Mouse (Mus musculus) gastrocnemius, postnatal 36 days (tissue): ENCODE data around the gene Ptov1. TPM values are rescaled to one million over a fixed set of nuclear protein-coding genes. Genes with fewer than 3 reads are reported as not detected.

ENCODE experiments used
- DNase-seq, 2 experiments: peaks; one replicate each; pipeline ENCODE4 v3.0.0; 2022
- intact Hi-C: fragments of 180-260 bp; cut with DNase I; formaldehyde crosslinking; loops from one replicate; pipeline ENCODE4 v1.15.1; 2025
- total RNA-seq, 2 experiments: library from RNA; stranded (reverse); gene quantifications; 2 replicates each; pipeline ENCODE4 v1.2.3; 2021

The Ptov1 gene
- total RNA-seq, 2 experiments from 2014 or later, result 129 to 153 TPM

DNA sequence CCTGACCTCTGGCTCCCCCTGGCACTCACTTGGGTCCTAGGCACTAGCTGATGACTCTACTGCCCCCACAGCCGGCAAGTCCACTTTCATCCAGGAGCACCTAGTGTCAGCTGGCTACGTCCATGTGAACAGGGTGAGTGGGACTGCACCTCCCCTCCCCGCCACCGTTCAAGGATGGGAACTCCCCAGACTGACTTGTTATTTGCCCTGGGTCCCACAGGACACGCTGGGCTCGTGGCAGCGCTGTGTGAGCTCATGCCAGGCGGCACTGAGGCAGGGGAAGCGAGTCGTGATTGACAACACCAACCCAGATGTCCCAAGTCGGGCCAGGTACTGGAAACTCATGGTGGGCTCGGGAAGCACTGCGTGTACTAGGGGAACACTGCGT, 8.2 kb downstream of the Ptov1 start:
- no peak for DNase-seq
- intact Hi-C loops, result no loop called here

DNA sequence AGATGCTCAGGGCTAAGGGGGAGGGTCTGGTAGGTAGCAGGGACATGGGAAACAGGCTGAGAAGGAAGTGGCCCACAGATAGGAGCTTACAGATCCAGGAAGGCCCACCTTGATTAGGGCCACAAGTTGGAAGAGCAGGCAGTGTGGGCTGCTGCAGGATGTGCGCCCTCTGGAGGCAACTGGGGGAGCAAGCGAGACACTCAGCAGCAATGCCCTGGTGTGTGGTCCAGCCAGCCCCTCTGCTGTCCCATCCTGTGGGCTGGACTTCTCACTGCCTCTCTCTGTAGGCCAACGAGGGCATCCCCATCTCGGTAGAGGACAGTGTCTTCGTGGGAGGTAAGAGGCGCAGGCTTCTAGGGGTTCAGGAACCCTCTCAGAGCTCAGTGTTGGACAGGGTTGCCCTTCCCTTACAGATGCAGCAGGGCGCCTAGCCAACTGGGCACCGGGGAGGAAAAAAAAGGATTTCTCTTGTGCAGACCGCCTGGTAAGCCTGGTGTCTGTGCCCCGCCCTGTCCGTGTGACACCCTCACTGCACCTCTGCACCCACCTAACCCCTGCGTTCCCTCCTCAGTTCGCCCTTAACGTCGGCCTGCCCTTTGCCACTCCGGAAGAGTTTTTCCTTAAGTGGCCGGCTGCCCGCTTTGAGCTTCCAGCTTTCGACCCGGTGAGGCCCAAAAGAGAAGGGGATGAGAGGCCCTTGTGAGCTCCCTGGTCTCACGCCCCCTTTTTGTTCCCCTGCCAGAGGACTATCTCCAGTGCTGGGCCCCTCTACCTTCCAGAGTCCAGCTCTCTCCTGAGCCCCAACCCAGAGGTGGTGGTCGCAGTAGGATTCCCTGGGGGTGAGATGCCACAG, 8.8 kb downstream of the Ptov1 start:
- peak; percentile 65 to 67 for DNase-seq
- intact Hi-C loops, result no loop called here

DNA sequence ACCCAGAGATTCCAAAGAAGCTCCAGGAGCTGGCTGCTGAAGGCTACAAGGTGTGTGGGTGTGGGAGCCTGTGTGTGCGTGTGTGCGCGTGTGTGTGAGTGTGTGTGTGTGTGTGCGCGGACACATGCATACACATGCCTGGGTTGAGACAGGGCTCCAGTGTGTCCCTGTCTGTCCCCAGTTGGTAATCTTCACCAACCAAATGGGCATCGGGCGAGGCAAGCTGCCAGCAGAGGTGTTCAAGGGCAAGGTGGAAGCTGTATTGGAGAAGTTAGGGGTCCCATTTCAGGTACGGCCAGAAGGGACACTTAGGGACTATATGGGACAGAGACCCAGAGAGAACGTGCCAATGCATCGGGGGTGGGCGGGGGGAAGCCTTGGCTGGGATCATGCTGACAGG, 9.7 kb downstream of the Ptov1 start:
- intact Hi-C loops, result no loop called here
- no peak for DNase-seq

DNA sequence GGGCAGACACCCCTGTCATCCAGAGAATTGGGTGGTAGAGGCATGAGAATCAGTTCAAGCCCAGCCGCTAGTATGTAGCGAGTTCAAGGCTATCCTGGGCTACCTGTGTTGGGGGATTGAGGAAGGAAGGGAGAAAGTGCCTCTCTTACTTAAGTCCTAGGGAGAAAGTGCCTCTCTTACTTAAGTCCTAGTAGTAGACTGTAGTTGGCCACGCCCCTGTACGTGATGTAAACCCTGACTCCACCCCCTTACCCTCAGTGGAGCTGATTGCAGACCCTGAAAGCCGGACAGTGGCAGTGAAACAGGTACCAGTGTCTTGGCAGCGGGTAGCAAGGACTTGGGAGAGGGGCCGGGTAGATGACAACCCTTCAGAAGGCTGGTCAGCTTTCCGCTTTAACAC, 11.7 kb downstream of the Ptov1 start:
- intact Hi-C loops, result no loop called here

DNA sequence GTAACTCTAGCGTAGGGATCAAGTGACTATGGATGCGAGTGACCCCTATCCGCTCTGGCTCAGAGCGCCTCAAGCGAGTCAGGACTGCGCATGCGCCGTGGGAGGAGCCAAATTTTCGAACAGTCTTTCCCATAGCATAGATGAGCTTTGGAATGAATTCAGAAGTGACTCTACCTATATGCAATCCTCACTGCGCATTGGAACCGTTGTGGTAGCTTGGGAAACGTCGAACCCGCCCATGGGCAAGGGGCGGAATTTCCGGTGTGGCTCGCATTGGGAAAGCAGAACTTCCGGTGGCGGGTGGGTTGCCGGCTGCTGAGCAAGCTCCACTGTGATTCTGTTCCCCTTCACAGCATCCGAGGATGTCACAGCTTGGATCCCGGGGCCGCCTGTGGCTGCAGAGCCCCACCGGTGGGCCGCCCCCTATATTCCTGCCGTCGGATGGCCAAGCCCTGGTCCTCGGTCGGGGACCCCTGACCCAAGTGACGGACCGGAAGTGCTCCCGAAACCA, 12.5 kb downstream of the Ptov1 start, which contains the start of gene Pnkp:
TSS of gene Pnkp (plus strand) at position 98 of the 511 bp plus-strand sequence.
- DNase-seq, result peak; percentile 71 to 85
- intact Hi-C loops, result no loop called here

More for the DNA sequence above, 11.7 kb downstream of the Ptov1 start:
- no peak for DNase-seq

DNA sequence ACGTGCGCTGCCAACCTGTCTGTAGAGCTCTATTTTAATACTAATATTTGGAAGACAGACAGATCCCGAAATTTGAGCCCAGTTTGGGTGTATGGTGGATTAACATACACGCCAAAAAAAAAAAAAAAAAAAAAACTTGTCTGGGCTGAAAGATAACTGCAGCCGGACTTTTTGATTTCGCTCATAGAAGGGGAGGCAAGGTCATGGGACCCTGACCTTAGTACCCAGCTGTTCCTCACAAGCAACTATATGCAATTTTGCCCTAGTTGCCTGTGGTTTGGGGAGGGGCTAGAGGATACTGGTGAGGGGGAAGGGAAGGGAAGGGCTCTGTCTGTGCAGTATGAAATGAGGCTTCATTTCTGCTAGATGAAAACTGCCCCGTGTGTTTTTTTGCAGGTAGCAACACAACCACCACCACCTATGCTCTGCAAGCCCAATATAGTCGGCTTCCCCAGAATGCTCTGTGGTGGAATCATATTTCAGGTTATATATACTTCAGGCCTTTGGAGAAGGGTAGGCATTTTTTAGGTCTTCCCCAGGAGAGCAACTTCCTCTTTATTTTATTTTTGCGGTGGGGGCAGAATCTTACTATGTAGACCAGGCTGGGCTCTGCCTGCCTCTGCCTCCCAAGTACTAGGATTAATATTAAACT, 13.2 kb downstream of the Ptov1 start:
- intact Hi-C loops, result no loop called here
- no peak for DNase-seq

DNA sequence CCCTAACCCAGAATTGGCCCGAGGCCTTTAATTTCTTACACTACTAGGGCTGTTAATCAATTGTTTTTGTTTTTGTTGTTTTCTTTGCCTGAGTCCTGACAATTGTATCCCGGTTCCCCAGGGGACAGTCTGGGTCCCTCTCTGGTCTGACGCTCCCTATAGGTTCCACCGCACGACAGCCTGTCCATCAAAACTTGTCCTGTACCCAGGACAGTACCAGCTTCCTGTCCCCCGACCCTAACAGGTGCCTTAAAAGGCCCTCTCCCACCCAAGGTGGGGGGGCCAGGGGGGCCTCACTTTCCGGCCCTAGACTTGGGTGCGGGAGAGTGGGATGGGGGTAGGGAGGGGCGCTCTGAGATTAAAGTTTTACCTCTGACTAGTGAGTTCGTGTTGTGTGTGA, 14.6 kb downstream of the Ptov1 start:
- intact Hi-C loops, result no loop called here
- DNase-seq, result no peak

DNA sequence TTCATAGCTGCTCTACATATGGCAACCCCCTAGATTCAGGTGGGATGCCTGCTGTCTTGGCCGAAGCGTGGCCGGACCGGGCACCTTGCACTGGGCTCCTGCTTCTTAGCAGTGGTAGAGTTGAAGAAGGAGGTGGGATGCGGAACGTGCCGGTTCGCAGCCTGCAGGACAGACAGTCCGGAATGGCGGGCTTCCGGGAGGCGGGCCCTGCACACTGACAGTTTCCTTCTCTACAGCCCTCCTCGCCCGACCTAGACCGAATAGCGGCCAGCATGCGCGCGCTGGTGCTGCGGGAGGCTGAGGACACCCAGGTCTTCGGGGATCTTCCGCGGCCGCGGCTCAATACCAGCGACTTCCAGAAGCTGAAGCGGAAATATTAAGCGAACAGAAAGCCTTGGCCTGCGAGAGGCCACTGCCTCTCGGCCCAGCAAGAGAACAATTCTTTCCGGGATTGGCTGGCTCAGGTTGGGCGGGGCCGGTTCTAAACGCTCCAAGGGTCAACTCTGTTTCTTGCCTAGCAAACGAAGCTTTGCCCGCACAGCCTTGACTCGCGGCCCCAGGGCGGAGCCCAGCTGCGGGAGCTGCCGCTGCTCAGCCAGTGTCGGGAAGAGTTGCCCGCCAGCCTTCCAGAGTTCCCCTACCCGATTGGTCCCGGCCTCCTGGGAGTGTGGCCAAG, 15.1 kb downstream of the Ptov1 start:
- intact Hi-C loops, result no loop called here
- peak; percentile 81 to 86 for DNase-seq

DNA sequence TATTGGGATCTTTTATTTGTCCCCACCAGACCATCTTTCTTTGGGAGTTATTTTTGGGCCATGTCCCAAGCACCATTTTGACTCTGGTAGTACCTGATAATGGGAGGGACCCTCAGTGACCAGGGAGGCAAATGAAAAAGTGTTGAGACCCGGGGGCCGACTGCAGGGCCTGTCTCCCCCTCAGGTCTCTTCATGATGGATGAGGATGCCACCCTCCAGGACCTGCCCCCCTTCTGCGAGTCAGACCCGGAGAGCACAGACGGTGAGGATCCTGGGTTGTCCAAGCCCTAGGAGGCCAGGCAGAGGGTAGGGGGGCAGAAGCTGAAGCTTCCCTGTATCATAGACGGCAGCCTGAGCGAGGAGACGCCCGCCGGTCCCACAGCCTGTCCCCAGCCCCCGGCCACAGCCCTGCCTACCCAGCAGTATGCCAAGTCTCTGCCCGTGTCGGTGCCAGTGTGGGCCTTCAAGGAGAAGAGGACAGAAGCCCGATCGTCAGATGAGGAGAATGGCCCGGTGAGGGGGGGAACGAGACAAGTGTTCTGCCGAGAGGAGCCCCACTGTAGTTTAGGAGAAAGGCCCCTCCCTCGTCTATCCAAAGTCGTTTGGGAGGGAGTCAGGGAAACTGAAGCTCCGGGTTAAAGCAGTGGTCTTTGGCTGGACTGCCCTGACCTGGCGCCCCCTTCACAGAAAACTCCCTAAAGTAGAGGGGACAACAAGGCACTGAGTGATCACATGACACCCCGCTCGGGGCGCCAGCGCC, 15.8 kb downstream of the Ptov1 start:
- intact Hi-C loops, result no loop called here
- no peak for DNase-seq

DNA sequence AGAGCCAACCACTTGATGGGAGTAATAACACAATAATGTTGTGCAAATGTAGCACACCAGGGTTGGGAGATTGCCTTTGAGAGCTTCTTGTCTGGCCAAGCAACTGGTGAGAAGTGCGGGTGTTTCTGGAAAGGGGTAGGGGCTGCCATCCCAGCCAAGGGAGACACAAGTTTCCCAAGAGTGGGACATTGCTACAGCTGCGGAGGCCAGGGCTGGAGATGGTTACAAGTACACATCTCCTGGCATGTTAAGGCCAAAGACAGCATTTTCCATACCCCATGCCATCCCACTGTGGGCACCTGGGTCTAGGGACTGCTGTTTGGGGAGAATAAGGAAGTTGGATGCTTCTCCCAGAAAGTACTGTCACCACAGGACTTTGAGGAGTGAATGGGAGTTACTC, 16.5 kb downstream of the Ptov1 start:
- intact Hi-C loops, result no loop called here
- DNase-seq, result no peak

DNA sequence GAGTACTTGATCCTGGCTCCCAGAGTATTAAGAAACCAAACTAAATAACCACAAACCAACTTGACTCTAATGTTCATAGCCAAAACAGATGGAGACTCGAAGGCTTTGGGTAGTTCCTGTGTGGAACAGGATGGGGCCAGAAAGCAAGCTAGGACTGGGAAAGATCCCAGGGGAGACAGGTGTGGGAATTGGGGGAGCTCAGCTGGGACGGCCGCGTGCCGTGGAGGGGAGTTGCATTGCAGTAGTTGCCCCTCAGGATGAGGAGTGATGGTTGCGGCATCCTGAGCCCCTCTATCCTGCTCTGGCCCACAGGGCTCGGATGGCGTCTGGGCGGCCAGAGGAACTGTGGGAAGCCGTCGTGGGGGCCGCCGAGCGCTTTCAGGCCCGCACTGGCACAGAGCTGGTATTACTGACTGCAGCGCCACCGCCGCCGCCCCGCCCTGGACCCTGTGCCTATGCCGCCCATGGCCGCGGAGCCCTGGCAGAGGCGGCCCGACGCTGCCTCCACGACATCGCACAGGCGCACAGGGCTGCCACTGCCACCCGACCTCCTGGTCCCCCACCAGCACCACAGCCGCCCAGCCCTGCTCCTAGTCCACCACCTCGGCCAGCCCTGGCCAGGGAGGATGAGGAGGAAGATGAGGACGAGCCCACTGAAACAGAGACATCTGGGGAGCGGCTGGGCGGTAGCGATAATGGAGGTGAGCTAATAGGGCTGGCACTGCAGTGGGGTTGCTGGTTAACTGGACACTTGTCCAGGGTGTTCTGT, 17.1 kb downstream of the Ptov1 start:
- intact Hi-C loops, result no loop called here
- no peak for DNase-seq

DNA sequence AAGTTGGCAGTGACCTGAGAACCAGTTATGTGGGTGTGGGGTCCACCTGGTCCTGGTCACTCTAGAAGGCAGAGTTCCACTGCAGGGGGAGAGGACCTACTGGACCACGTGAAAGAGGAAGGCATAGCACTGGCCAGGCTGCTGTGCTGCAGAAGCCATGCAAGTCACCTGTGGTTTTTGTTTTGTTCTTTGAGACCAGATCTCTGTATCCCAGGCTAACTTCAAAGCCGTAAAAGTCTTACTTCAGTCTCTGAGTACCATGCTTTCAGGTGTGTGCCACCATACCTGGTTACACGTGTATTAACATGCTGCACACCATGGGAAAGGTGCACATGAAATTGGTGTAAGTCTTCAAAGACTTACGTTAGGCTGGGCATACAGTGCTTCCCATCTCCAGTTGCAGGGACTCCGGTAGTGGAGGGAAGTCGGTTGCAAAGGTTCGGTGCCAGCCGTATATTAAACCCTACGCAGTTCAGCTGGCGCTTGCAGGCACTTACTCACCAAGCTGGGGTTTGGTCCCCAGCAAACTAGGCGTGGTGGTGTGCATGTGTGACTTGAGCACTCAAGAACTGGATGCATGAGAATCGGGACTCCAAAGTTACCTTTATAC, 17.9 kb downstream of the Ptov1 start:
- intact Hi-C loops, result no loop called here
- DNase-seq, result no peak

DNA sequence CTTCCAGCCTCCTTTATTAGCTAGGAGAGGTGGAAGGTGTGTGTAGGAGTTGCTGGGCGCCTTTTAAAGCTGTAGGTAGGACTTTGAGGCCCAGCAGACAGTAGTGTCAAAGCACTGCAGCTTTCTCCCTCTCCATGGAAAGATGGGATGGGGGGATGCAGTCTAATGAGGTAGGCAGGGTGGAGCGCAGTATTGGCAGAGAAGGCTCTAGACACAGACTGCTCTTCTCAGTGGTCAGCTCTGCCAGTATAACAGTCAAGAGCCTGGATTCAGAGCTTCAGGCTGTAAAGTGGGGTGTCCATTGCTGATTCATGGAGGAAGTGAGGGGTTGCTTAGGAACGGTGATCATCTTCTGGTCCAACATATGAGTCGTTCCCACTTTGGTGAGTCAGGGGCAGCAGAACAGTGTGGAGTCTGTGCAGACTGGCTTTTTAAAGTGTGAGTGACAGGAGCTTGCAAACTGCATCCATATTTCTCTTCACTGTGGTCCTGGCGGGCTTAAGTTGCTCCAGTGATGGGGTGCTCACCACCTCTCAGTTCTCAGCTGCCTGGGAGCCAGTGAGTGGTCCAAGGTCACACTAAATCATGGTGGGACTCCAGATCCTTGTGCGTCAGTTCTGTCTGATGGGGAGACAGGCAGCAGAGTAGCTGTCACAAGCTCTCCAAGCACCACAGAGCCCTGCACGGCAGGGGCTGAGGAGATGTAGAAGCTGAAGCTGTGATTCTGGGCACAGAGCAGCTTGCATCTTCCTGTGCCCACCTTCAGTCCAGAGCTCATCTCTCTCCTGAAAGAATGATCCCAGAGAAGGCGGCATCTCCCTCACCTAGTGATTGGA, 18.6 kb downstream of the Ptov1 start:
- no peak for DNase-seq
- intact Hi-C loops, result no loop called here

DNA sequence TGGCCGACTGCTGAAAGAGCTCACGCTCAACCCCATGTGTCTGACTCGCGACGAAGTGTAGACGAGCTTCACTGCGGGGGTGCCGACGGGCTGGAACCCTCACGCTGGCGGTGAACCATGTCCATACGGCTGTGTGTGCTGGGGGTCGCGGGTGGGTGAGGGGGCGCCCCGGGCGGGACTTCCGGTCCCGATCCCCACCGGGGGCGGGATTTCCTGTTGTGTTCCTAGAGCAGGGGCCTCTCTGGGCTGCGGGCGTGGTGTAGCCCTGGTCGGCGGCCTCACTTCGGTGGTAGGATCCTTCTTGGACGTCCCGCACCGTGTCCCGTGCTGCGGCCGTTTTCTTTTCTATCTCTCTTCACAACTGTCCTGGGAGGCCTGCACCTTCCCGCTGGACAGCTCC, 19.4 kb downstream of the Ptov1 start:
- intact Hi-C loops, result no loop called here
- DNase-seq, result peak in 1 of 2 experiments; percentile 66

DNA sequence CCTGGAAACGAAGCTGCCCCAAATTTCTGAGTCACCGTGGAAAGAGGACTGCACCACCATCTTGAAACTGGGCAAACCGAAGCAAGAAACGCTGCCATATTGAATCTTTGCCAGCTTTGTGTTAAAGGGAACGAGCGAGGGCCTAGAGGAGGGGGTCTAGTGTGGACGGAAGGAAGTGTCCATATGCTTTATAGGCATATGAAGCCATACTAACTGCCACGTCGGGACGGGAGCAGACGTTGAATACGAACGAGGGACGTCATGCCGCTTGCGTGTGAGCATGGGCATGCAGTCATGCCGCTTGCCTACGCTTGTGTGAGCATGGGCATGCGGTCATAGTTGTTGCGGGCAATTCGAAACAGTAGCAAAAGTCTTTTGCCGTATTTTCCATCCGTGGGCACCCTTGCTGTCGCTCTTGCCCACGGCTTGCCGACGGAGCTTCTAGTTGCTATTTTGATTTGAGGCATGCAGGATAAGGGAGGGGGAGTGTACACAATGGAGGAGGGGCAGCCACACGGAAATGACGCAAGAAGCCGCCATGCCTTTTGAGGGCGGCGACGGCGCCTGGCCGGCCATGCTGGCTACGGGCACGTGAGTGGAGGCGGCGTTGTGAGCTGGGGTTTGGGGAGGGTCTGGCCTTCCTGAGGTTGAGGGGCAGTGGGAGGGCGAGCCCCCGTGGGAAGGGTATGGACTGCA, 20.0 kb downstream of the Ptov1 start:
- intact Hi-C loops, result no loop called here
- DNase-seq, result peak; percentile 88 to 89

DNA sequence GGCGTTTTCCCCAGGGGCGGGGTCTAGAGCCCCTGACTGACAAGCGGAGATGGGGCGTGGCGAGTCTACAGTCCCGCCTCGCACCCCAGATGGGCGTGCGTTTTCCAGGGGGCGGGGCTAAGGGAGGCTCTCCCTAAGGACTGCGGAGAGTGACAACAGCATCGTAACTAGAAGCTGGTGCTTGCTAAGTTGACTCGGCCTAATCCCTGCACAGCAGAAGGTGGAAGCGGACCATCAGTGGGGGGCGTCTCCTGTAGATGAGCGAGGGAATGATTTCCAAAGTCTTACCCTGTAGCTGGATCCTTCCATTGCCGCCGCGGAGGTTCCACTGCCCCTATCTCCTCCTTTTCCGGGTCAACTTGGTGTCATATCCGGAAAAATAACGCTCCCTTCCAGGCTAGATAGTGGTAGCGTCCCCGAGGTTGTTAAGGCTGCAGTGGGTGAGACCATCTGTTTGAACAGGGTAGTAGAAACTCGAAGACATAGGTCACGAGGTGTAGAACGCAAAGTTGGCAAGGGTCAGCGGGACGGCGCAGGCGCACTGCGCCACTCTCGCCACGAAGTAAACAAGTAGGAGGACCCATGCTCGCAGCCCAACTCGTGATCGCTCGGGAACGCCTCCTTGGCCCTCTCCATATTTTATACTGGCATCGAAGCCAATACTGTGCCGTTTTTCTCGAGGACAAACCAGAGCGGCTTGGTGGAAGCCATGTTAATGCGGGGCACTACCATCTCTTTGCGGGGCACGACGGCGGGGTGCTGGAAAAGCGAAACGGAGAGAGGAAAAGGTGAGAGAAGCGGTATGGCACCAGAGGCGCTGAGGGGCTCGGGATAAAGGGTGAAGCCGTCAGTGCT, 20.8 kb downstream of the Ptov1 start, which contains the start of the genes Akt1s1 and Tbc1d17:
TSS of gene Akt1s1 (plus strand) at position 431 of the 855 bp plus-strand sequence.
TSS of gene Tbc1d17 (minus strand) at position 519 of the 855 bp plus-strand sequence.
- intact Hi-C loops, result no loop called here
- peak; percentile 99 for DNase-seq

DNA sequence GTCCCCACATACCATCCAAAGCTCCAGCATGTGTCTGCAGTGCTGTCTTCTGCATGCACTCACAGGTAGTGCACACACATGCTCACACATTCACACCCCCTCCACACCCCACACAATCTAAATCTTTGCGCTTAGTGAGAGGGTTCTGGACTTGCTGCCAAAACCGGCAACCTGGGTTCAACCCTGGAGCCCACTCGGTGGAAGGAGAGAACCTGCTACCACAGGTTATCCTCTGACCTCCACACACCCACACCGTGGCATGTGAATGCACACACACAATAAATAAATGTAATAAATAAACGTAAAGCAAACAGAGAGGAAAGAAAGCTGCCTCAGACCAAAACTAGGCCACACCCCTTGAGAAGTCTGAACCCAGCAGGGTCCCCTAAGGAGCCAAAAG, 21.8 kb downstream of the Ptov1 start:
- intact Hi-C loops, result no loop called here
- no peak for DNase-seq
